ENCODE assay signal across 24 mouse cellular contexts in the genomic region with DNA sequence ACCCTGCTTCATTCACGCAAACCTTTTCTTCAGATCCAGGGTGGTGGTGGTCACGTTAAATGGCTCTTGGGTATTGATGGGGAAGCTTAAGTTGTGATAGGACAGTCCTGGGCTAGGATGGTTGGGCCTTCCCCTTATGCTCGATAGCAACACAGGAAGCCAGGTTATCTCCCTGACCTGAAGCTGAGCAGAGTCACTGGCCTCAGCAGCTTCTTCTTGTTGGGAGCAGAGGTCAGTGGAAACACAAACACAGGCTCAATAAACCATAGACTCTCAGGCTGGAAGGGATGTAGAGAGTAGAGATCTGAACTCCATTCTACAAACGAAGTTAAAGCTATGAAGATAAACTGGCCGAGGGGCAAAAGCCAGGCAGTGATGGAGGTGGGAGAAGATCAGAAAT. TPM values are rescaled to one million over a fixed set of nuclear protein-coding genes. Genes with fewer than 3 reads are reported as not detected.
DNase-seq lines count a peak whose midpoint lies in the region; ATAC-seq and TF ChIP-seq lines count a peak whose summit lies in the region.
"Had no signal": no experiment of that assay in that cellular context is flagged by ENCODE, and none has a peak within 500 bp of the region (broad histone marks: within the 10 kb centered on the region; RNA-seq: fewer than 3 reads in every experiment).

No protein-coding gene starts in this region.

- H3K4me3 ChIP-seq in kidney, embryonic 16.5 days (ENCODE audit: low read length) = no peak overlapping the region
- H3K4me3 ChIP-seq in liver, postnatal 0 days (ENCODE audit: low read depth, low read length) = no peak overlapping the region
- no peak overlapping the region for H3K4me3 ChIP-seq in liver, adult 2 months (ENCODE audit: insufficient read depth, low read depth, low read length)
- no peak overlapping the region for H3K4me3 ChIP-seq in liver, embryonic 16.5 days (ENCODE audit: low read depth, low read length)
- H3K4me3 ChIP-seq: heart, adult 2 months; hindbrain, embryonic 12.5 days; limb, embryonic 12.5 days; megakaryocyte, embryonic 14.5 days; neural tube, embryonic 12.5 days had no signal

- no peak for TF ChIP-seq POLR2A in liver, adult 2 months (IDR thresholded peaks at IDR 0.05; ENCODE audit: extremely low read depth, insufficient read depth, low read length)

- no peaks in the 10 kb centered on the region for H3K27me3 ChIP-seq in kidney, embryonic 16.5 days (ENCODE audit: insufficient read depth, low read length)
- no peaks in the 10 kb centered on the region for H3K27me3 ChIP-seq in liver, postnatal 0 days (ENCODE audit: insufficient read depth, low read length)
- H3K27me3 ChIP-seq in liver, adult 2 months (ENCODE audit: control insufficient read depth, insufficient read depth, low read length) = no peaks in the 10 kb centered on the region
- H3K27me3 ChIP-seq in liver, embryonic 16.5 days (ENCODE audit: control insufficient read depth, insufficient read depth, low read depth, low read length) = no peaks in the 10 kb centered on the region
- H3K27me3 ChIP-seq: hindbrain, embryonic 12.5 days; limb, embryonic 12.5 days; neural tube, embryonic 12.5 days had no signal

- no peaks in the 10 kb centered on the region for H3K79me2 ChIP-seq in liver, adult 2 months (ENCODE audit: control insufficient read depth, insufficient read depth, low read length)

- no peak for ATAC-seq in kidney, embryonic 16.5 days (ENCODE audit: low FRiP score, low TSS enrichment)
- ATAC-seq in liver, postnatal 0 days = no peak
- ATAC-seq in liver, embryonic 16.5 days (ENCODE audit: low read depth) = peak; percentile 54
- ATAC-seq: CD4-positive, CD25-positive, alpha-beta regulatory T cell, adult 4 months; forebrain, embryonic 16.5 days had no signal

- H3K27ac ChIP-seq in kidney, embryonic 16.5 days (ENCODE audit: low read length) = no peak overlapping the region
- H3K27ac ChIP-seq in liver, postnatal 0 days (ENCODE audit: low read depth) = no peak overlapping the region
- no peak overlapping the region for H3K27ac ChIP-seq in liver, adult 2 months (replicated peaks; ENCODE audit: insufficient read depth, low read depth, low read length)
- H3K27ac ChIP-seq in liver, embryonic 16.5 days (ENCODE audit: low read length) = no peak overlapping the region
- H3K27ac ChIP-seq: heart, adult 2 months; hindbrain, embryonic 12.5 days; limb, embryonic 12.5 days; neural tube, embryonic 12.5 days had no signal

- H3K36me3 ChIP-seq in kidney, embryonic 16.5 days (ENCODE audit: insufficient read depth, low read length) = no peaks in the 10 kb centered on the region
- H3K36me3 ChIP-seq in liver, postnatal 0 days (replicated peaks; ENCODE audit: insufficient read depth, low read length) = no peaks in the 10 kb centered on the region
- H3K36me3 ChIP-seq in liver, adult 2 months (ENCODE audit: control insufficient read depth, insufficient read depth, low read length) = no peaks in the 10 kb centered on the region
- no peaks in the 10 kb centered on the region for H3K36me3 ChIP-seq in liver, embryonic 16.5 days (ENCODE audit: control insufficient read depth, insufficient read depth)
- H3K36me3 ChIP-seq: hindbrain, embryonic 12.5 days; limb, embryonic 12.5 days; neural tube, embryonic 12.5 days had no signal

- no peaks in the 10 kb centered on the region for H3K9me3 ChIP-seq in kidney, embryonic 16.5 days (ENCODE audit: low read length)
- H3K9me3 ChIP-seq in liver, postnatal 0 days (ENCODE audit: low read length) = no peaks in the 10 kb centered on the region
- H3K9me3 ChIP-seq in liver, embryonic 16.5 days (replicated peaks; ENCODE audit: control insufficient read depth, low read length) = no peaks in the 10 kb centered on the region
- H3K9me3 ChIP-seq: hindbrain, embryonic 12.5 days; limb, embryonic 12.5 days; neural tube, embryonic 12.5 days had no signal

- H3K4me2 ChIP-seq in kidney, embryonic 16.5 days (replicated peaks; ENCODE audit: low read depth, low read length) = no peak overlapping the region
- H3K4me2 ChIP-seq in liver, postnatal 0 days (ENCODE audit: low read depth, low read length) = no peak overlapping the region
- H3K4me2 ChIP-seq in liver, embryonic 16.5 days (ENCODE audit: low read depth, low read length) = no peak overlapping the region
- H3K4me2 ChIP-seq: hindbrain, embryonic 12.5 days; limb, embryonic 12.5 days; lung, embryonic 14.5 days; neural tube, embryonic 12.5 days had no signal

- no peak for TF ChIP-seq EP300 in liver, postnatal 0 days (IDR thresholded peaks at IDR 0.05; ENCODE audit: low read depth)

- H3K9ac ChIP-seq in kidney, embryonic 16.5 days (replicated peaks; ENCODE audit: low read length) = no peak overlapping the region
- no peak overlapping the region for H3K9ac ChIP-seq in liver, postnatal 0 days (replicated peaks)
- no peak overlapping the region for H3K9ac ChIP-seq in liver, adult 2 months (ENCODE audit: low read depth, low read length)
- no peak overlapping the region for H3K9ac ChIP-seq in liver, embryonic 16.5 days (ENCODE audit: low read depth, low read length)
- H3K9ac ChIP-seq: hindbrain, embryonic 12.5 days; limb, embryonic 12.5 days; lung, embryonic 14.5 days; neural tube, embryonic 12.5 days had no signal

- peak; percentile 20 for DNase-seq in kidney, adult 11 months
- DNase-seq in liver = peak; percentile 19
- no peak for DNase-seq in liver, postnatal 0 days
- peak; percentile 84 for DNase-seq in liver, adult 2 months (ENCODE audit: extremely low read depth, low read depth, low spot score)
- no peak for DNase-seq in Muller cell, postnatal 12 days (ENCODE audit: inconsistent ontology term)
- DNase-seq in gastrocnemius, adult 18-20 months (ENCODE audit: low spot score) = no peak
- DNase-seq: adrenal gland, postnatal 25 days; cerebellum, adult 9-10 months; gastrocnemius, postnatal 25 days; heart, adult 2 months; layer of hippocampus, postnatal 36 days; lung, embryonic 14.5 days; midbrain, embryonic 14.5 days; right cerebral cortex, postnatal 14 days; spleen, adult 18-20 months; thymus, postnatal 14 days had no signal

- 35% methylated on average over 5 of the region's 5 CpGs for WGBS in kidney, embryonic 16.5 days
- WGBS in liver, postnatal 0 days (ENCODE audit: insufficient replicate concordance) = 38% methylated on average over 5 of the region's 5 CpGs
- WGBS in liver, adult 2 months = 17% methylated on average over 5 of the region's 5 CpGs
- 38% methylated on average over 5 of the region's 5 CpGs for WGBS in liver, embryonic 16.5 days (ENCODE audit: insufficient replicate concordance)

- no peak for TF ChIP-seq CTCF in liver, postnatal 0 days (IDR thresholded peaks at IDR 0.05; ENCODE audit: low read depth)
- no peak for TF ChIP-seq CTCF in liver, adult 2 months (IDR thresholded peaks at IDR 0.05; ENCODE audit: low read depth, low read length)

- peaks cover 2% of the 10 kb centered on the region; the same call in 1 of the 2 replicates for H3K4me1 ChIP-seq in kidney, embryonic 16.5 days (ENCODE audit: insufficient read depth, low read length)
- no peaks in the 10 kb centered on the region; the same call in 1 of the 2 replicates for H3K4me1 ChIP-seq in liver, postnatal 0 days (ENCODE audit: insufficient read depth)
- H3K4me1 ChIP-seq in liver, adult 2 months (ENCODE audit: control insufficient read depth, insufficient read depth, low read length) = no peaks in the 10 kb centered on the region
- H3K4me1 ChIP-seq in liver, embryonic 16.5 days (ENCODE audit: control insufficient read depth, low read depth, low read length) = peaks cover 6% of the 10 kb centered on the region

RNA-seq across cellular contexts. Expression of a gene that starts 9.5 kb away (rescaled TPM):
- polyA plus RNA-seq in kidney, embryonic 16.5 days (2015; fragmentation: Nextera tagmentation; extraction: Ambion mirVana) = 0.18 and 0.45 TPM in 2 replicates
- polyA plus RNA-seq in liver, postnatal 0 days (2015; fragmentation: Nextera tagmentation; extraction: Ambion mirVana) = 0.26 and 1.1 TPM in 2 replicates
- total RNA-seq in liver, adult 2 months (2014; rRNA removed) = 1.0 and 1.7 TPM in 2 replicates
- polyA plus RNA-seq in liver, adult 2 months (2012; rRNA removed) = 0.09 and 0.11 TPM in 2 replicates
- polyA plus RNA-seq in liver, embryonic 16.5 days (2015; fragmentation: Nextera tagmentation; extraction: Ambion mirVana) = 0.36 and 0.37 TPM in 2 replicates
- total RNA-seq in gastrocnemius, adult 18-20 months (2021) = 1 to 10 TPM in 1 of 2 experiments, under 1 TPM in 1; 0.18 to 1.0 TPM
- polyA plus RNA-seq: CD4-positive, CD25-positive, alpha-beta regulatory T cell, adult 4 months; limb, embryonic 12.5 days; neural tube, embryonic 12.5 days had no signal

RNA-seq across cellular contexts. Expression of a gene that starts 27.5 kb away (rescaled TPM):
- 0.23 and 0.41 TPM in 2 replicates for polyA plus RNA-seq in kidney, embryonic 16.5 days (2015; fragmentation: Nextera tagmentation; extraction: Ambion mirVana)
- polyA plus RNA-seq in liver, postnatal 0 days (2015; fragmentation: Nextera tagmentation; extraction: Ambion mirVana) = 0.02 TPM in 1 of 2 replicates, not detected in the other
- total RNA-seq in liver, adult 2 months (2014; rRNA removed) = under 0.01 and 0.09 TPM in 2 replicates
- polyA plus RNA-seq in liver, adult 2 months (2012; rRNA removed) = 0.06 and 0.10 TPM in 2 replicates
- 0.04 TPM in 2 replicates for polyA plus RNA-seq in liver, embryonic 16.5 days (2015; fragmentation: Nextera tagmentation; extraction: Ambion mirVana)
- under 1 TPM; 0.14 to 0.17 TPM for total RNA-seq in gastrocnemius, adult 18-20 months (2021)
- total RNA-seq: heart, adult 2 months had no signal

Comparison
In these comparisons a context has a peak if more than half of its experiments do, and no peak if none do; other contexts are left out.
1. DNase-seq: peak in kidney, adult 11 months (single experiment), liver (single experiment) and liver, adult 2 months (single experiment); none in liver, postnatal 0 days (single experiment), Muller cell, postnatal 12 days (single experiment) and gastrocnemius, adult 18-20 months (single experiment).